Mouse (Mus musculus) adrenal gland, adult 2 months (tissue): ENCODE measurements around the gene Tescl. TPM values are rescaled to one million over a fixed set of nuclear protein-coding genes. Genes with fewer than 3 reads are reported as not detected.

Experiments used
- DNase-seq: peaks from one replicate; pipeline ENCODE4 v3.0.0; 2021
- polyA plus RNA-seq: library from polyadenylated mRNA; depleted of rRNA; stranded (reverse); fragments of >200 nt; gene quantifications from 2 replicates; pipeline ENCODE4 v1.2.3, GENCODE M21; 2012
- total RNA-seq, 2 experiments: library from RNA; stranded (reverse); gene quantifications; 2 replicates each; pipeline ENCODE4 v1.2.3; 2021

The Tescl gene
- total and polyA plus RNA-seq, 3 experiments, result 0.58 to 1.2 (median 1.2) TPM

- peak; percentile 21 for DNase-seq
Observed at GRCm38 (mm10) chr7:24363228-24363627, 29.5 kb upstream of the Tescl start.

- no peak for DNase-seq
Observed at GRCm38 (mm10) chr7:24361001-24361400, 27.3 kb upstream of the Tescl start.

- peak; percentile 24 for DNase-seq
Observed at GRCm38 (mm10) chr7:24359269-24359668, 25.5 kb upstream of the Tescl start.

- no peak for DNase-seq
Observed at GRCm38 (mm10) chr7:24357899-24358298, 24.2 kb upstream of the Tescl start.

- DNase-seq, result peak; percentile 85
Observed at GRCm38 (mm10) chr7:24356081-24356480, 22.3 kb upstream of the Tescl start.

GRCm38 (mm10) chr7:24355646-24356045 lies 21.9 kb upstream of the Tescl start:
- no peak for DNase-seq

GRCm38 (mm10) chr7:24348896-24349295 lies 15.2 kb upstream of the Tescl start, which contains the start of gene Lypd5:
Lypd5 (plus strand) TSS chr7:24349196.
- DNase-seq, result no peak

GRCm38 (mm10) chr7:24346444-24346843 lies 12.7 kb upstream of the Tescl start:
- DNase-seq, result no peak

GRCm38 (mm10) chr7:24343701-24344272 lies 10.1 kb upstream of the Tescl start:
- no peak for DNase-seq

GRCm38 (mm10) chr7:24338241-24338640 lies 4.5 kb upstream of the Tescl start:
- DNase-seq, result no peak

GRCm38 (mm10) chr7:24335699-24336309 lies 2.1 kb upstream of the Tescl start:
- DNase-seq, result peak; percentile 60

GRCm38 (mm10) chr7:24327281-24327975 lies 6.3 kb downstream of the Tescl start:
- DNase-seq, result no peak

GRCm38 (mm10) chr7:24326273-24327135 lies 7.2 kb downstream of the Tescl start:
- DNase-seq, result no peak

- DNase-seq, result no peak
Observed at GRCm38 (mm10) chr7:24325675-24326128, 8.0 kb downstream of the Tescl start.

GRCm38 (mm10) chr7:24325197-24325596 lies 8.5 kb downstream of the Tescl start:
- DNase-seq, result peak; percentile 8

- DNase-seq, result no peak
Observed at GRCm38 (mm10) chr7:24322593-24322992, 11.1 kb downstream of the Tescl start.

GRCm38 (mm10) chr7:24318942-24319341 lies 14.8 kb downstream of the Tescl start:
- DNase-seq, result no peak

- DNase-seq, result peak; percentile 97
Observed at GRCm38 (mm10) chr7:24316567-24317092, 17.1 kb downstream of the Tescl start, which contains the start of gene Zfp94. Zfp94 (minus strand) TSS chr7:24316666.

- no peak for DNase-seq
Observed at GRCm38 (mm10) chr7:24315726-24316566, 17.8 kb downstream of the Tescl start.

GRCm38 (mm10) chr7:24300771-24301282 lies 32.9 kb downstream of the Tescl start, which contains the start of gene Zfp61:
Zfp61 (minus strand) TSS chr7:24301232.
- peak; percentile 61 for DNase-seq
